Mouse (Mus musculus): ENCODE results near the gene Polr2a. TPM values are rescaled to one million over a fixed set of nuclear protein-coding genes. Genes with fewer than 3 reads are reported as not detected.

The Polr2a gene
- polyA plus RNA-seq, 2 experiments = 14.3 to 19.5 TPM

- WGBS (ENCODE audit: insufficient replicate concordance) = 78% methylated on average over 3 of the region's 3 CpGs
- Histone ChIP-seq H3K9ac (replicated peaks) (no peak overlapping the region), H3K27me3 (ENCODE audit: control insufficient read depth, insufficient read depth, low read length) (no peaks in the 10 kb centered on the region), H3K9me3 (ENCODE audit: control insufficient read depth, low read length) (no peaks in the 10 kb centered on the region), H3K4me3 (ENCODE audit: insufficient read depth in 1 of 2, low read depth in 2 of 2, low read length in 2 of 2) (no peak overlapping the region), H3K4me1 (replicated peaks; ENCODE audit: control insufficient read depth in 2 of 2, insufficient read depth in 2 of 2, low read length in 1 of 2) (peaks cover 12 to 16% of the 10 kb centered on the region in 2 experiments), H3K4me2 (ENCODE audit: low read depth) (no peak overlapping the region), H3K36me3 (replicated peaks; ENCODE audit: control insufficient read depth, insufficient read depth, low read depth) (no peaks in the 10 kb centered on the region), H3K27ac (no peak overlapping the region)
- no peak for ATAC-seq (ENCODE audit: insufficient read depth)
- TF ChIP-seq EP300 (IDR thresholded peaks at IDR 0.05; ENCODE audit: low read depth) (no peak), CTCF (IDR thresholded peaks at IDR 0.05; ENCODE audit: low read depth) (no peak)
- no peak for DNase-seq (ENCODE audit: low read depth in 3 of 3, low spot score in 3 of 3)
Measured at GRCm38 (mm10) chr11:69708614-69709265, 49.7 kb downstream of the Polr2a start.

- Histone ChIP-seq H3K4me2 (ENCODE audit: low read depth) (no peak overlapping the region), H3K27me3 (ENCODE audit: control insufficient read depth, insufficient read depth, low read length) (no peaks in the 10 kb centered on the region), H3K36me3 (replicated peaks; ENCODE audit: control insufficient read depth, insufficient read depth, low read depth) (no peaks in the 10 kb centered on the region), H3K27ac (no peak overlapping the region), H3K4me1 (replicated peaks; ENCODE audit: control insufficient read depth in 2 of 2, insufficient read depth in 2 of 2, low read length in 1 of 2) (peaks cover 12 to 16% of the 10 kb centered on the region in 2 experiments), H3K4me3 (ENCODE audit: insufficient read depth in 1 of 2, low read depth in 2 of 2, low read length in 2 of 2) (no peak overlapping the region), H3K9me3 (ENCODE audit: control insufficient read depth, low read length) (no peaks in the 10 kb centered on the region), H3K9ac (replicated peaks) (no peak overlapping the region)
- ATAC-seq (ENCODE audit: insufficient read depth) = no peak
- TF ChIP-seq CTCF (IDR thresholded peaks at IDR 0.05; ENCODE audit: low read depth) (no peak), EP300 (IDR thresholded peaks at IDR 0.05; ENCODE audit: low read depth) (no peak)
- no peak for DNase-seq (ENCODE audit: low read depth in 3 of 3, low spot score in 3 of 3)
- WGBS (ENCODE audit: insufficient replicate concordance) = 69% methylated on average over 4 of the region's 4 CpGs
Measured at GRCm38 (mm10) chr11:69707873-69708381, 50.5 kb downstream of the Polr2a start.

DNA sequence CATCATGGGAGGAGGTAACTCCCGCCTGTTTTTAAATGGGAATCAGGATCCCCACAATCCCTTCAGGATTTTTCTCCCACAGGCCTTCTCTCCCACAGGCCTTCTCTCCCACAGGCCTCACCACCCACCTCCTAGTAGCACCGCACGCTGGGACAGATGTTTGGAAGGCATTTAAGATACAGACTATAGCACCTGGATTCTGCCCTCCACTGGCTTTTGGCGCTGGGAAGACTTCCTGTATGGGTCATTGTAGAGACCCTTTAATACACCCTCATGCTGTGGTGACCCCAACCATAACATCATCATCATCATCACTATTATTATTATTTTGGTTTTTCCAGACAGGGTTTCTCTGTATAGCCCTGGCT, 51.0 kb downstream of the Polr2a start:
- Histone ChIP-seq H3K36me3 (replicated peaks; ENCODE audit: control insufficient read depth, insufficient read depth, low read depth) (no peaks in the 10 kb centered on the region), H3K4me3 (ENCODE audit: insufficient read depth in 1 of 2, low read depth in 2 of 2, low read length in 2 of 2) (no peak overlapping the region), H3K4me2 (ENCODE audit: low read depth) (no peak overlapping the region), H3K9me3 (ENCODE audit: control insufficient read depth, low read length) (no peaks in the 10 kb centered on the region), H3K9ac (replicated peaks) (no peak overlapping the region), H3K4me1 (replicated peaks; ENCODE audit: control insufficient read depth in 2 of 2, insufficient read depth in 2 of 2, low read length in 1 of 2) (peaks cover 12 to 16% of the 10 kb centered on the region in 2 experiments), H3K27ac (no peak overlapping the region), H3K27me3 (ENCODE audit: control insufficient read depth, insufficient read depth, low read length) (no peaks in the 10 kb centered on the region)
- no peak for TF ChIP-seq EP300 (IDR thresholded peaks at IDR 0.05; ENCODE audit: low read depth)
- TF ChIP-seq CTCF (IDR thresholded peaks at IDR 0.05; ENCODE audit: low read depth) = no peak
- DNase-seq (ENCODE audit: low read depth in 3 of 3, low spot score in 3 of 3) (no peak), ATAC-seq (ENCODE audit: insufficient read depth) (no peak)
- WGBS (ENCODE audit: insufficient replicate concordance) = 79% methylated on average over 4 of the region's 4 CpGs

DNA sequence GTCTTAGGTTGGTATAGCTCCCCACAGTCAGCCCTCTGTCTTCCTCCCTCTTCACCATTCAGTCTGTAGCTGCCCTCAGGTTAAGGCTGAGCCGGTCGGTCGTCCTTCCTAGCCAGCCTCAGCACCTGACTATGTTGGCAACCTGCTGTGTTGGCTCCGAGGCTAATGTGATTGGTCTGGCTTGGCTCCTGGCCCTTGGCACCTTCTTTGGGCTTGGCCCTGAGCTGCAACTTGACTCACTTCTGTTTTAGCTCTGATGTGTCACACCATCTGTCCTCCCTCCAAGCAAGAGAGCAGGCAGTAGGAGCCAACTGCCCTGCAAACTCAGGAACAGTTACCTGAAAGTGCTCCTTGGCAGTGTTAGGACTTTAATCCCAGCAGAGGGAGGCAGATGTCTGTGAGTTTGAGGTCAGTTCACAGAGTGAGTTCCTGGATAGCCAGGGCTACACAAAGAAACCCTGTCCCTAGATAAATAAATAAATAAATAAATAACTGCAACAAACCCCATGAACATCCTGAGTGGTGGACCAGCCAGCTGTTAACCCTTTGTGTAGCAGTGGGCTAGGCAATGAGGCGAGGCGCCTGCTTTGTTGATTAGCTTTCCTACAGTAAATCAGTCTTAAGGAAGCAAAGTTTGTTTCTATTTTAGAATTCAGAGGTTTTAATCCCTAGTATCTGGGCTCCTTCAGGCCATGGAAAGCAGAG, 51.5 kb downstream of the Polr2a start:
- no peak for DNase-seq (ENCODE audit: low read depth in 3 of 3, low spot score in 3 of 3)
- Histone ChIP-seq H3K9ac (replicated peaks) (no peak overlapping the region), H3K9me3 (ENCODE audit: control insufficient read depth, low read length) (no peaks in the 10 kb centered on the region), H3K27me3 (ENCODE audit: control insufficient read depth, insufficient read depth, low read length) (no peaks in the 10 kb centered on the region), H3K27ac (no peak overlapping the region), H3K4me3 (ENCODE audit: insufficient read depth in 1 of 2, low read depth in 2 of 2, low read length in 2 of 2) (no peak overlapping the region), H3K36me3 (replicated peaks; ENCODE audit: control insufficient read depth, insufficient read depth, low read depth) (no peaks in the 10 kb centered on the region), H3K4me2 (ENCODE audit: low read depth) (no peak overlapping the region), H3K4me1 (replicated peaks; ENCODE audit: control insufficient read depth in 2 of 2, insufficient read depth in 2 of 2, low read length in 1 of 2) (peaks cover 12 to 16% of the 10 kb centered on the region in 2 experiments)
- TF ChIP-seq EP300 (IDR thresholded peaks at IDR 0.05; ENCODE audit: low read depth) (no peak), CTCF (IDR thresholded peaks at IDR 0.05; ENCODE audit: low read depth) (no peak)
- WGBS (ENCODE audit: insufficient replicate concordance) = 56% methylated on average over 6 of the region's 6 CpGs
- no peak for ATAC-seq (ENCODE audit: insufficient read depth)

- WGBS (ENCODE audit: insufficient replicate concordance) = 33% methylated on average over 2 of the region's 2 CpGs
Measured at GRCm38 (mm10) chr11:69704613-69705010, 53.8 kb downstream of the Polr2a start.

More at GRCm38 (mm10) chr11:69704613-69705010, 53.8 kb downstream of the Polr2a start:
- Histone ChIP-seq H3K4me2 (ENCODE audit: low read depth) (no peak overlapping the region), H3K4me3 (ENCODE audit: insufficient read depth in 1 of 2, low read depth in 2 of 2, low read length in 2 of 2) (no peak overlapping the region), H3K36me3 (replicated peaks; ENCODE audit: control insufficient read depth, insufficient read depth, low read depth) (no peaks in the 10 kb centered on the region), H3K9me3 (ENCODE audit: control insufficient read depth, low read length) (no peaks in the 10 kb centered on the region), H3K4me1 (replicated peaks; ENCODE audit: control insufficient read depth in 2 of 2, insufficient read depth in 2 of 2, low read length in 1 of 2) (peaks cover under 1 to 10% of the 10 kb centered on the region in 2 experiments; a peak in 3 of 4 replicates), H3K27ac (no peak overlapping the region), H3K9ac (replicated peaks) (no peak overlapping the region), H3K27me3 (ENCODE audit: control insufficient read depth, insufficient read depth, low read length) (no peaks in the 10 kb centered on the region)
- no peak for TF ChIP-seq EP300 (IDR thresholded peaks at IDR 0.05; ENCODE audit: low read depth)
- TF ChIP-seq CTCF (IDR thresholded peaks at IDR 0.05; ENCODE audit: low read depth) = no peak
- ATAC-seq (ENCODE audit: insufficient read depth) (no peak), DNase-seq (ENCODE audit: low read depth in 3 of 3, low spot score in 3 of 3) (no peak)
